Mouse (Mus musculus) ovary, adult 18-20 months (tissue): ENCODE measurements at regions not wholly inside any gene's neighbourhood (a gene's known extent, or its start where the extent isn't known, plus 50 kb on each side); places are given as distances from the start of the nearest gene placed in this dataset.
"Not testable (repeated sequence)": the region's sequence is repeated elsewhere in the genome, so short reads cannot be mapped to it uniquely, and the experiment has no call there.

Experiments used
- DNase-seq: peaks from one replicate; pipeline ENCODE4 v3.0.0; 2022; ENCODE audit warnings: low spot score, mixed read lengths

DNA sequence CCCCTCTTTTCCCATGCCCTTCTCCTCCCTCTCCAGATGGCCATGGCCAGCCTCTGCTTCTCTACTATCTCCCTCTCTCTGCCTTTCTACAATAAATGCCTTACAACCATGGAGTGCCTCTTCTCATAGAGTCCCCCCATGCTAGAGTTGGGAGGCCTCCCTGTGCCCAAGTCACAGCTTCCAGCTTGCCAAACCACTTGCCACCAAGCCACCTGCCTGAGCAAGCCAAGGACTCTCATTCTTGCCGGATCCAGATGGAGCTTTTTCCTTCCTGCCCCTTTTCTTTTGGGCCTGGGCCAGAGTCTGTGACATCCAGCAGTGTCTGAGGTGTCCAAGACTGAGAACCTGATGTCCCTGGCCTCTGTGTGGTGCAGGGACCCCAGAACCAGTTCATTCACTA lies 367.4 kb upstream of the Arhgap42 start:
- no peak for DNase-seq

DNA sequence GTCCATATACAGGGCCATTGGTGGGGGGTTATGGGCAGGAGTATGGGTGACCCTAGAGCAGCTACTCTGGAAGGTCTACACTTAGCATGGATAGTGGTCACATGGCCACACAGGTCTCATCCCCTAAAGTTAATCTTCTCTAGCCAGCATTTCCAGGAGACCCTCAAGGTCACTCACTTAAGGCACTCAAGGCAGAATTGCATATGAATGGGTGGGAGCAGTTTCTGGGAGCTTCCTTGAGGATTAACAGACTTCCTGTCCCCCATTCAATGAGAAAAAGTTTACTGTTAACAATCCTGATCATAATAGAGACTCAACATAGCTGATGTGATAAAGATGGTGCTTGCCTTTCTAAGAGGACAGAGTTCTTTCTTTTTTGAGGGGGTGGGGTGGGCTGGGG lies 352.4 kb upstream of the Arhgap42 start:
- no peak for DNase-seq

- DNase-seq: no peak
Measured at GRCm38 (mm10) chr9:9583011-9583605, 344.2 kb upstream of the Arhgap42 start.

- DNase-seq: no peak
Measured at GRCm38 (mm10) chr9:9582301-9583010, 343.6 kb upstream of the Arhgap42 start.

- DNase-seq: no peak
Measured at GRCm38 (mm10) chr9:9568040-9568649, 329.2 kb upstream of the Arhgap42 start.

- no peak for DNase-seq
Measured at GRCm38 (mm10) chr9:9564551-9564950, 325.6 kb upstream of the Arhgap42 start.

- no peak for DNase-seq
Measured at GRCm38 (mm10) chr9:9548657-9549056, 309.8 kb upstream of the Arhgap42 start.

DNA sequence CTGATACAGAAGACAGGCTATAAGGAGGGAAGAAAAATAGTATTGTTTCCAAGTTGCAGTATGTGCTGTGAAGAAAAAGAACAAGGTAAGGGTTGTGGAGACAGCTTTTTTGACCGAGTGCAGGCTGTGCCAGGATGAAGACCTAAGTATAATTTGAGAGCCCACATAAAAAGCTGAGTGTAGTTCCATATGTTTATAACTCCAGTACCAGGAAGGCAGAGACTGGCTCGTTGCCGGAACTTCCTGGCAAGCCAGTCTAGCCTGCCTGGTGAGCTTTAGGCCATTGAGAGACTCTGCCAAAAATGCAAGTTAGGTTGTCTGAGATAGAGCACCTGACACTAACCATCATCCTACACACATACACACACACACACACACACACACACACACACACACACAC lies 308.7 kb upstream of the Arhgap42 start:
- DNase-seq: no peak

- DNase-seq: no peak
Measured at GRCm38 (mm10) chr9:9547121-9547520, 308.2 kb upstream of the Arhgap42 start.

DNA sequence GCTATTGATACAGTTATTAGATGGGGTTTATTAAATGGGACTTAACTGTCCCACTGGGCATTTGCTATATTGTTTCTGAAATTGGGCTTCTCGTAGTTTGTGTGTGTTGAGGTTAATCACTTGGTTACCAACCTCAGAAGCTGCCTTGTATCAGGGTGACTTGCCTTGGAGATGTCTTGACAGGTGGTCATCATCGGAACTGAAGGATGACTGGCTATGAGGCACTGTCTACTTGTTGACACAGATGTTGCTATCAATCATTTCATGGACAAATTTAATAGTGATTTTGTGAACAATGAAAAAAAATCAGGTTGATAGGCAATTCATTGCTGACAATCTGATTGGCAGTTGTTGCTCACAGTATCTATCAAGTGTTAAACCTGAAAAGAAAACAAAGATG lies 261.4 kb upstream of the Arhgap42 start:
- DNase-seq: no peak

- no peak for DNase-seq
Measured at GRCm38 (mm10) chr9:9493594-9494182, 254.8 kb upstream of the Arhgap42 start.

DNA sequence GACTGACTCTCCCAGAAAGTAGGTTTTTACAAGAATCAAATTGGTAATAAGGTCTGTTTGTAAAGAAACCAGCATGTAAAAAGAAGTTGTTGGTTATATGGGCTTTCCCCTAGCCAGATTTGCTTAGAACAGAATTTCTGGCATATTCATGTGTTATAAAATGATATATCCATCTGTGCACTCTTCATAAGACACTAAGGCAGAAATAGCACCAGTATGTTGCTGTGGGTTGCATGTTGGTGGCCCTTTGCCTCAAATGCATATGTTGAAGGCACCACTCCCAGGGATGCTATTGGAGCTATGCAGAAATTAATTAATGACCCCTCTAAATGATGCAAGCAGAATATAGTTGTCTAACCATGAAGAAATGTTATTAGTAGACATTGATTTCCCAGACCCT lies 238.2 kb upstream of the Arhgap42 start:
- DNase-seq: no peak

DNA sequence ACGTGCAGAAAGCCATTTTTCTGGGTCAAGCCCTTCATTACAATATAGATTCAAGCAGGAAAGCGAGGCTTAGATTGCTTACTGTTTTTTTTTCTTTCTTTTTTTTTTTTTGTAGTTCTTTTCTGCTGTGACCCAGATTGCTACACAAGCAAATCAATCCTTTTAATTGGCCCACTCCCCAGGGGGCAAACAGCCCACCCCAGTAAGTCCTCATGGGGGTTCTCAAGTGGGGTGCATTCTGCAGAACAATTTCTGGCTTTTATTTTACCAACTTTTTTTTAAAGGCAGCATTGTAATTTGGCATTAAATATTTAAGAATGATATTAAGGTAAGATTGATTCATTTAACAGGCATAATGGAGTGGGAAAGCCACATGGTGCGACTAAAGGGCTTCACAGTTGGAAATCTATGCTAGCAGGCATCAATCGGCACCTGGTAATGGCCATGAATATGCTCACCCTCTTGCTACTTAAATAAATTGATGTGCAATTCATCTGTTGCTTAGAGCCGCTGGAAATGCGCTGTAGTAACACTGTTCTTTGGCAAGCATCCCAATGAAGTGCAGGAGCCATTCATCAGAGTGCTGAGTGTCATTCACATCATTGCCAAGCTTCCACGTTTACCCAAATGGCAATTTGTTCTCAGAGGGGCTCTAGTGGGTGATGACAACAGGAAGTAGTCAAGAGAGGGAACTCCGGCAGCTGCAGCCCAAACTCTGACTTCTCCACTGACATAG lies 236.3 kb upstream of the Arhgap42 start:
- DNase-seq: no peak

- no peak for DNase-seq
Measured at GRCm38 (mm10) chr9:9444213-9444612, 205.3 kb upstream of the Arhgap42 start.

GRCm38 (mm10) chr9:9420326-9420725 lies 181.4 kb upstream of the Arhgap42 start:
- no peak for DNase-seq

DNA sequence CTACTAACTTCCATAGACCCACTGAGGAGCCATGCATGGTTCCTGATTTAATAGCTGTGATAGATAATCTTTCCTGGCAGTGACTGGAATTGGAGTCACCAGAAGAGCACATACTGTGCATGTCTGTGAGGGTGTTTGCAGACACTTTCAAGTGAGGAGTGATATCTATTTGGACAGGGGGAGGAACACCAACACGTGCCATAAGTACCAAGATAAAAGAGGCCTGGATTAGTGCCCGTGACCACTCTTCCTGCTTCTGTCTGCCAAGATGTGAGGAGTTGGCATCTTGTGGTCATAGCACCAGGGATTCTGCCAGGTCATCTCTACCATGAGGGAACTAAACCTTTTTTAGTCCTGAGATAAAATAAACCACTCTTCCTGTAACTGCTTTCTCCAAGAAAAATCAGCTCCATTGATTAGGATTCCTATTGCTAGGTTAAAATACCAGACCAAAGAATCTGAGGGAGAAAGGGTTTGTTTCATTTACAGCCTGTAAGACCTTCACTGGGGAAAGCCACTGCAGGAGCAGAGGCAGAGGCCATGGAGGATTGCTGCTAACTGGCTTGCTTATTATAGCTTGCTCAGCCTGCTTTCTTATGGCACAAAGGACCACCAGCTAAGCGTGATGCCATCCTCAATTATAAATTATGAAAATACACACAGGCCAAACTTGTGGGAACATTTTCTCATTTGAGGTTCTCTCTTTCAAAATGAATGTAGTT lies 173.7 kb upstream of the Arhgap42 start:
- no peak for DNase-seq

GRCm38 (mm10) chr9:9394190-9394589 lies 155.3 kb upstream of the Arhgap42 start:
- DNase-seq: not testable (repeated sequence)

DNA sequence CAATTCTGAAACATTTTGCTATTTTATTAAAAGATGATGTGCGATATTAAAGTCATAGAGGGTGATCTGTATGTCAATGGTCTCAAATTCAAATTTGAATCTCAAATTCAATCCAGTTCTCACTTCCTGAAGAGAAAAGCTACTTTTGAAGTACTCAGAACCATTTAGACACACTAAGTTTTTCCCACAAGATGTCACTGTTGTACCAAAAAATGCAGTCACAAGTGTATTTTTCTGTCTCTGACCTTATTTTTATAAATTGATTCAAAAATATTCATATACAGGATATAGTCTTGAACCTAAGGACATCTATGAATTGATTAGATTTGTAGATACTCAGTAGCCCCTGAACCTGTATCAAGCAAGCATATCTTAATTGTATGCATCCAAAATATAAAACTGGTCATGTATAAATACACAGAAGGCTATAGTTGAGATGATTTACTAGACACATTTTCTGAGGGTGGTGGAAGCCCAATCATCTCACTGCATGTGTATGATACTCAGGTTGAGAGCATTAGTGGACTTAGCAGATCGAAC lies 137.8 kb upstream of the Arhgap42 start:
- DNase-seq: no peak

- DNase-seq: peak; percentile 26
Measured at GRCm38 (mm10) chr9:9375304-9375904, 136.5 kb upstream of the Arhgap42 start.

GRCm38 (mm10) chr9:9372594-9372993 lies 133.7 kb upstream of the Arhgap42 start:
- peak; percentile 5 for DNase-seq

DNA sequence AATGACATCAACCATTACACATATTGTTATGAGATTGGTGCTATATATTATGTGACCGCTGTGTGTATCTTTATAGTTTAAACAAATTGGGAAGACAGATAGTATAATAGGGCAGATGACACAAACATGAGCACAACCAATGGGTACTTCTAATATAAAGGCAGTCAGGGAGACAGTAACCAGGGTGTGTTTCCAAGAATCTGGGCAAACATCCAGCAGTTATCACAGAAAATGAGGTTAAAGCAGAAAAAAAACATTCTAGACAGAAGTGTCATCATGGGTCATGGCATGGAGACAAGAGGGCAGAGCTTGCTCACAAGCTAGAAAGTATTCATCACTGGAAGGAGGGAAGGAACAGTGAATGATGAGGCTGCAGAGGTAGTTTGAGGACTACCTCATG lies 129.8 kb upstream of the Arhgap42 start:
- DNase-seq: no peak
